Mouse (Mus musculus) liver, embryonic 13.5 days (tissue): ENCODE measurements around the gene Stk24. TPM values are rescaled to one million over a fixed set of nuclear protein-coding genes. Genes with fewer than 3 reads are reported as not detected.

Source experiments
- ATAC-seq: fragments of 200-750 bp; cut with Nextera tagmentation; 2 replicates; pipeline ENCODE4 v1.8.0; 2017; ENCODE audit warnings: low read depth, mild to moderate bottlenecking, moderate number of reproducible peaks, moderate library complexity
- DNase-seq: peaks from one replicate; pipeline ENCODE4 v3.0.0; 2022
- H3K27ac ChIP-seq: fragments of 300-500 bp; sonication (generic); 2 replicates; pipeline ENCODE4 v1.5.1; 2015; ENCODE audit warnings: moderate library complexity, mild to moderate bottlenecking, inconsistent platforms
- H3K27me3 ChIP-seq: fragments of 300-500 bp; sonication (generic); 2 replicates; pipeline ENCODE4 v1.6.1; 2015; ENCODE audit warnings: mild to moderate bottlenecking, inconsistent platforms
- H3K36me3 ChIP-seq: fragments of 300-500 bp; sonication (generic); 2 replicates; pipeline ENCODE4 v1.6.1; 2015; ENCODE audit warnings: mild to moderate bottlenecking, inconsistent platforms
- H3K4me1 ChIP-seq: fragments of 300-500 bp; sonication (generic); replicated peaks from 2 replicates; pipeline ENCODE4 v1.6.1; 2015; ENCODE audit warnings: inconsistent platforms
- H3K4me2 ChIP-seq: fragments of 300-500 bp; sonication (generic); 2 replicates; pipeline ENCODE4 v1.6.1; 2015; ENCODE audit warnings: inconsistent platforms, mild to moderate bottlenecking, moderate library complexity
- H3K4me3 ChIP-seq: fragments of 300-500 bp; sonication (generic); replicated peaks from 2 replicates; pipeline ENCODE4 v1.5.1; 2015; ENCODE audit warnings: mild to moderate bottlenecking, inconsistent platforms
- H3K9ac ChIP-seq: fragments of 300-500 bp; sonication (generic); 2 replicates; pipeline ENCODE4 v1.6.1; 2015; ENCODE audit warnings: mild to moderate bottlenecking, inconsistent platforms
- H3K9me3 ChIP-seq: fragments of 300-500 bp; sonication (generic); replicated peaks from 2 replicates; pipeline ENCODE4 v1.6.1; 2016; ENCODE audit warnings: inconsistent platforms
- WGBS: fragments of 180-500 bp; shearing (Covaris S2); methylation state at CpG from one replicate; pipeline ENCODE4 v1.1.7; 2015; ENCODE audit not compliant: insufficient replicate concordance; 5-methylcytosine and 5-hydroxymethylcytosine counted together
- polyA plus RNA-seq: library from polyadenylated mRNA; unstranded; fragments of >200 nt; fragmentation: Nextera tagmentation; extraction: Ambion mirVana; gene quantifications from 2 replicates; pipeline ENCODE4 v1.2.1, GENCODE M21; 2015

Gene Stk24
- polyA plus RNA-seq, 1 experiment from 2014 or later, result 30.6 TPM

DNA sequence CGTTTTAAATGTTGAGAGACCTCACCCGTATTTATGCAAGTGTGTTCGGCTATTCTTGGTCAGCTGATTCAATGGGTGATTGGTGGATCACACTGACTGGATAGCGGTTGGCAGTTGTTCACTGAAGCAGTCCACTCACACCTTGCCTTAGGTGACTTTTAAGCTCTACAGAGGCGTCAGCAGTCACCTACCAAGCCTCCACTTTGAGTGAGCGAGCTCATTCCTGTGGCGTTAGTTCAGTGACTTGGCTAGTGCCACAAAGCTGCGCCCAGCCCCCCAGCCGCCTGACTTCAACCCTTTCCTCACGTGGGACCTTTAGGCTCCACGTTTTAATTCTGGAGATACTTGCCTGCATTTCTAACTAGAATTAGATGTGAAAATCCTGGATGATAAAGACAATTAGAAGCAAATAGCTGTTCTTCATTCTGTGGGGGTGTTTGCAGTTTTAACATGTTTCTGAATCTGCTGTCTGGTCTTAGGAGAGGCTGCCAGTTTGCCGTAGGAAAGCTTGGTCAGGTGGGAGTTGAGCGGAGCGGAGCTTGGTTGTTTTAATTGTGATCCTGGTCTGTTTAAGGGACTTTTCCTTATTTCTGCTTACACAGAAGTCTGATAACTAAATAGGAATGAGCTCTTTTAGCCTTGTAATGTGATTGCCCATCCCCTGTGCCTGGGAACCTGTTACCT lies 133.6 kb downstream of the Stk24 start:
- no peak overlapping the region for H3K4me2 ChIP-seq
- DNase-seq (no peak), ATAC-seq (no peak)
- 68% methylated on average over 14 of the region's 14 CpGs for WGBS
- no peak overlapping the region for H3K9ac ChIP-seq
- peaks cover 14% of the 10 kb centered on the region; the same call in 1 of the 2 replicates for H3K36me3 ChIP-seq
- no peak overlapping the region for H3K27ac ChIP-seq
- H3K4me1 ChIP-seq, result no peaks in the 10 kb centered on the region
- H3K9me3 ChIP-seq, result no peaks in the 10 kb centered on the region
- H3K4me3 ChIP-seq, result no peak overlapping the region
- no peaks in the 10 kb centered on the region for H3K27me3 ChIP-seq

DNA sequence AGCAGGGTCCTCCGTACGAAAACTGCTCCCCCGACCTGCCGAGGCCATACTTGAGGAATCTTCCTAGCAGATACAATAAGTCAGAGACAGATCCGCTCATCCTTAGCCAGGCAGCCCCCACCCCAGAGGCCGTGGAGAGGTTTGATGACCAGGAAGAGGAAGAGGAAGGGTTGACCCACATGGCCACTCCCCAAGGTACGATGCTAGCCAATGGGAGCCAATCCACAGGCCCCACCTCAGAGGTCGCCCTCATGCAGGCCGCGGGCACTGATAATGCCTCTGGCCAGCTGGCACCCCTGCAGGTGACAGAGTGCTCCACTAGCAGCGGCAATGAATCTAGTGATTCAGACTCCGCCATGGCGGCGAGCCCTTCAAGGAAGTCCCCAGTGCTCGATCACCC lies 135.7 kb downstream of the Stk24 start:
- no peak overlapping the region for H3K4me3 ChIP-seq
- no peak for ATAC-seq

DNA sequence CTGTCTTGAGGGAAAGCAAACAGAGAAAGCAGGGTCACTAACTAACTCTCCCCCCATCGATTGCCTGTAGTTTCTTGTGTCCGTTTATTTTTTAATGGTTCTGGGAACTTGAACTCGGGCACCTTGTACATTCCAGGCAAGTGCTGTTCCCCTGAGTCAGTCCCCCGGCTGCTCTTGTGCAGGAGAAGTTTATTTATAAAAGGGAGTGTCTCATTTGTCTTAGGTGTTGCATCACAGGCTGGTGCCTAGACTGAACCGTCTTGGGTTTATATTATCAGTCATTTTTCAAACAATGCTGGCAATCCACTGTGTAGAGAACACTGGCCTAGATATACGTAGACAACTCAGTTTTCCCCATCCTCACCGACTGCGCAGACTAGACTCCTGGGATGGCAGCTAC lies 140.4 kb downstream of the Stk24 start:
- no peaks in the 10 kb centered on the region for H3K9me3 ChIP-seq
- H3K4me1 ChIP-seq, result no peaks in the 10 kb centered on the region; the same call in none of the 2 replicates
- peaks cover 13% of the 10 kb centered on the region; the same call in 1 of the 2 replicates for H3K36me3 ChIP-seq
- H3K4me2 ChIP-seq, result no peak overlapping the region
- H3K4me3 ChIP-seq, result no peak overlapping the region
- no peak overlapping the region for H3K27ac ChIP-seq
- ATAC-seq (no peak), DNase-seq (no peak)
- 66% methylated on average over 8 of the region's 8 CpGs for WGBS
- no peaks in the 10 kb centered on the region for H3K27me3 ChIP-seq
- no peak overlapping the region for H3K9ac ChIP-seq

More for the DNA sequence above, 135.7 kb downstream of the Stk24 start:
- Histone ChIP-seq H3K36me3 (peaks cover 14% of the 10 kb centered on the region; the same call in 1 of the 2 replicates), H3K9me3 (no peaks in the 10 kb centered on the region), H3K9ac (no peak overlapping the region), H3K4me1 (no peaks in the 10 kb centered on the region), H3K4me2 (no peak overlapping the region), H3K27me3 (no peaks in the 10 kb centered on the region), H3K27ac (no peak overlapping the region)
- WGBS, result 82% methylated on average over 15 of the region's 15 CpGs
- no peak for DNase-seq

DNA sequence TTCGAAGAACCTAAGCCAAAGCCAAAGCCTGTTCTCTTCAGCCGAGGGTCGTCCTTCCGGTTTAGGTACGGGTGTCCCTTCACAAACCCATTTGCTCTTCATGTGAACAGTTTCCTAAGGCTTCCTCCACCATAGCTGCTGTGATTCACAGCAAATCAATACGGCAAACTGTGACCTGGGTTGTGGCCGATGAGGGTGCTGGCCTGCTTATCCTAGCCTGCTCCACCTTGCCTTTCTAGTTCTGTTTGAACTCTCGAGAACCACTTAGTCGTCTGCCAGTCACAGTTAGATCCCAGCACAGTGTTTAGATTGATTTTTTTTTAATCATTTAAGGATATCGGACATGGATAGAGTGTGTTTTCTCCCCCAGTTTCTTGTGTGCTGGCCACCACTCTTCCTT lies 141.1 kb downstream of the Stk24 start:
- H3K27me3 ChIP-seq, result no peaks in the 10 kb centered on the region
- peaks cover 12% of the 10 kb centered on the region; the same call in 1 of the 2 replicates for H3K36me3 ChIP-seq
- H3K4me2 ChIP-seq, result no peak overlapping the region
- DNase-seq, result no peak
- H3K4me1 ChIP-seq, result no peaks in the 10 kb centered on the region; the same call in none of the 2 replicates
- H3K27ac ChIP-seq, result no peak overlapping the region
- H3K9me3 ChIP-seq, result no peaks in the 10 kb centered on the region
- H3K4me3 ChIP-seq, result no peak overlapping the region
- no peak for ATAC-seq
- WGBS, result 67% methylated on average over 10 of the region's 10 CpGs
- no peak overlapping the region for H3K9ac ChIP-seq

DNA sequence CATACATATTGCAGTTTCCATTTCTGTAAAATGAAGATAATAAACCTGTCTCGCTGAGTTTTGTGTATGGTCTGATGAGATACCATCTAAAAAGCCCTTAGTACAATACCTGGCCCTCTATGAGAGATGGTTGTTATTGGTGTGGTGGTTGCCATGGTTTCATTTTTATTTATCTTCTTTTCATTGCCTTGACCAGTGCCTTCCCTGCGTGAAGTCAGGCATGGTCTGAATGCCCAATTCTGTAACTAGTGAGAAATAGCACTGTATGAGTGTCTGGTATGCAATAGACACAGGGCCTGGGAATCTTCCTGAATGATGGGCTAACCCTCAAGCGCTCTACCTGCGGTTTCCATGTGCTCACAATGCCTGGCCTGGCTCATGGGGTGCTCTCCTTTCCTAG lies 143.1 kb downstream of the Stk24 start:
- no peak overlapping the region for H3K4me2 ChIP-seq
- H3K9me3 ChIP-seq, result no peaks in the 10 kb centered on the region
- no peak overlapping the region for H3K27ac ChIP-seq
- no peak for DNase-seq
- H3K9ac ChIP-seq, result no peak overlapping the region
- H3K4me1 ChIP-seq, result no peaks in the 10 kb centered on the region; the same call in none of the 2 replicates
- WGBS, result 63% methylated on average over 4 of the region's 4 CpGs
- no peak overlapping the region for H3K4me3 ChIP-seq
- H3K36me3 ChIP-seq, result peaks cover 14% of the 10 kb centered on the region; the same call in 1 of the 2 replicates
- no peak for ATAC-seq
- no peaks in the 10 kb centered on the region for H3K27me3 ChIP-seq

Other genes starting within 250 kb of the Stk24 start
- not detected in 2 replicates for gene Slc15a1, start 125.2 kb upstream of the Stk24 start, polyA plus RNA-seq